Mouse (Mus musculus) CD8-positive naive resting alpha-beta T cell, adult 2 months (primary cell): ENCODE data around the gene Smu1.
A peak's percentile ranks its signal among the peaks of the same experiment; 100 is the strongest.
"Not testable (repeated sequence)": the region's sequence is repeated elsewhere in the genome, so short reads cannot be mapped to it uniquely, and the experiment has no call there.

Source experiments
- DNase-seq, 2 experiments: peaks; one replicate each; pipeline ENCODE4 v3.0.0; 2022; ENCODE audit warnings: low read depth in 2 of 2, low spot score in 2 of 2

Smu1 gene

DNA sequence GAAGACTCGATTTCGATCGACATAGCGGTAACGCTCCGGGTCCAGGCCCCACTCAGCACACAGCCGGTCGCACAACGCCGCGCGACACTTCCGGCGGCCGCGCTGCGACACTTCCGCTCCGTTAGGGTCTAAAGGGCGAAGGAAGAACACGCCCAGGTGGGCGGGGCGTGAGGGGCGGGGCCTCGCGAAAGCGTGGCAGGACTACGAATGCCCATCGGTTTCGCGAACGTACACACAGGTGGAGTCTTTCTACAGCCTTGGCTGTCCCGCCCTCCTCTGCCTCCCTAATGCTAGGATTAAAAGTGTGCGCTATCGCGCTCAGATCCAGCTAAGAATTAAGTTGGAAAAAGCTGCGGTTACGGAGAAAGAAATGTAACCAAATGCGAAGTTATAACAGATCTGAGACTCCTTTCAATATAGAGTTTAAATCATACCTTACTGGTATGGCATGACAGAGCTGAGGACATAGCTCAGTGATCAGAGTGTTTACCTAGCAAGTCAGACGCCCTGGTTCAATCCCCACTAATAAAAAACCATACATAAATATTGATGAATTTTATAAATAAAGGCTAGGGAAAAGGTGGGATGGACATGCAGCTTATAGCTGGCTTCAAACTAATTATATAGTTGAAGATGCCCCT is at the start of gene Smu1:
Gene Smu1, minus strand, starts transcription at position 144 of the 641 bp plus-strand sequence.
- DNase-seq: peak; percentile 94 to 96

DNA sequence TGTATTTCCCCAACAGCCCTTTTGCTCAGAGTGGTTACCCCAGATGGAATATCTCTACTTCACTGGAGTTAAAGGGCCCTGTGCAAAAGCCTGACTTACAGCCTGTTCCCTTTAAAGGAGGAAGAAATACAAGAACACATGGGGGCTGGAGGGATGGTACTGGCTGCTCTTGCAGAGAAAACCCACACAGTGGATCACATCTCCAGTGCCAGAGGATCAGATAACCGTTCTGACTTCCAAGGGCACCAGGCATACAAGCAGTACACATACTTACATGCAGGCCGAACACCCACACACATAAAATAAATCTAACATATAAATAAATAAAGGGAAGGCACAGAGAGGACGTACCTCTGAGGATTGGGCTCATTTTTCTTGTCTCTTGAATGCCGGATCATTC is 49.7 kb upstream of the Smu1 start:
- no peak for DNase-seq

DNA sequence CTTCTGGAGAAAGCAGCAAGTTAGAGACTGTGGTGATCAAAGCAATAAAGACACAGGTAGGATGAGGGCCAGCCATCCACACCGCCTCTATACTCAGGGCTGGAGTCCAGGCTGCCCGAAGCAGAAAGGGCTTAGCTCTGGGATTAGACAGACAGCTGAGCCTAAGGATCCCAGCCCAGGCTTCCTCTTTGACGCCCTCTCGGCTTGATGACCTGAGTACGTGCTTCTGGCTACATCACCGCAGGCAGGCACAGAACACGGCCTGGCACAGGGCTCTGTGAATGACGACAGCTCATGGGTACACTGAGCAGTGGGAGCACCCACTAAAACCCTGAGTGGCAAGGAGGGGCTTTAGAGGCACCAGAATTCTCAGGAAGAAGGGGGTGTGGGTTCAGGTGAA is 47.7 kb upstream of the Smu1 start:
- DNase-seq: no peak

DNA sequence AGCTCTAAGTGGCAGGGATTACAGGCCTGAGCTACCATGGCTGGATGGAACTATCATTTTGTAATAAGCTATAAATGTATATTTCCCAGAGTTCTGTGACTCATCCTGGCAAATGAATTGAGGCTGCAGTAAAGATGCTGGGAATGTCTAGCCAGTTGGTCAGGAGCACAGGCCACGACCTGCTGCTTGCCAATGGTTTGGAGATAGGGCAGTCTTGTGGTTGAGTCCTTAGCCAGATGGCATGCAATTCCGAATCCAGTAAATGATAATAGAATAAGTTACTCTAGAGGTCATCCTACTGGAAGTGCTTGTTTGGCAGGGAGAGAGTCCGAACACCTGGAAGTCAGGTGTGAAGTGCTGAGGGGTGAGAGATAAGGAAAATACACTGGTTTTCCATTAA is 45.1 kb upstream of the Smu1 start:
- no peak for DNase-seq

DNA sequence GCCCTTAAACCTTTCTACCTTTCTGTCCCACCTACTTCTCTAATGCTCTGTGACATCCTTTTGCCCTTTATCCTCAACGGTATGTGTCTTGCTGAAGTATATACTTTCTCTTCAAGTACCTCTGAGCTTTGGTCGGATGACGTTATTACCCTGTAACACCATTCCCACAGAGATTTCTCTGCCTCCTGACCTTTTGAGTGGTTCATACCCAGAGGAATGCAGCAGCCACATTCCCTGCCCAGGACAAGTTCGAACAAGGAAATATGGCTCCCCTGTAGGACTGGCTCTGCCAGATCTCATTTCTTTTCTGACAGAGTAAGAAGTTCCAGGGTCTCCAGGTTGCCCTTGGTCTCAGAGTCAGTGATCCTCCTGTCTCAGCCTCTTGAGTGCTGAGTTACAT is 44.2 kb upstream of the Smu1 start:
- DNase-seq: no peak

DNA sequence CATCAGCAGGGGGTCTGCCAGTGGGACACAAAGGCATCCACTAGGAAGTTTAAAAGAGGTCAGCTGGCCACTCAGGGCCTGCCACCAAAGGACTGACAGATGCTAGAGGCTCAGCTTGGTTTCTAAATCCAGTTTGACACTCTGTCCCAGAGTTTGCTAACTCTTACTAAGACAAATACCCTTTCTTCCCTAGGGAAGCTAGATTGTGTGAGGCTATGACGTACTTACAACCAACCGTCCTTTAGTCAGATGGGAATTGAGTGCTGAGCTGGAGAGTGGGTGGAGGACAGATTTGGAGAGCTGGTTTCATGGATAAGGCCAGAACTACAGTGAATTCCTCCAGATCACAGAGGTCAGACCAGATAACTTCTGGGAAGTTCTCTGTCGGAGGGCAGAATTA is 43.1 kb upstream of the Smu1 start:
- DNase-seq: no peak

DNA sequence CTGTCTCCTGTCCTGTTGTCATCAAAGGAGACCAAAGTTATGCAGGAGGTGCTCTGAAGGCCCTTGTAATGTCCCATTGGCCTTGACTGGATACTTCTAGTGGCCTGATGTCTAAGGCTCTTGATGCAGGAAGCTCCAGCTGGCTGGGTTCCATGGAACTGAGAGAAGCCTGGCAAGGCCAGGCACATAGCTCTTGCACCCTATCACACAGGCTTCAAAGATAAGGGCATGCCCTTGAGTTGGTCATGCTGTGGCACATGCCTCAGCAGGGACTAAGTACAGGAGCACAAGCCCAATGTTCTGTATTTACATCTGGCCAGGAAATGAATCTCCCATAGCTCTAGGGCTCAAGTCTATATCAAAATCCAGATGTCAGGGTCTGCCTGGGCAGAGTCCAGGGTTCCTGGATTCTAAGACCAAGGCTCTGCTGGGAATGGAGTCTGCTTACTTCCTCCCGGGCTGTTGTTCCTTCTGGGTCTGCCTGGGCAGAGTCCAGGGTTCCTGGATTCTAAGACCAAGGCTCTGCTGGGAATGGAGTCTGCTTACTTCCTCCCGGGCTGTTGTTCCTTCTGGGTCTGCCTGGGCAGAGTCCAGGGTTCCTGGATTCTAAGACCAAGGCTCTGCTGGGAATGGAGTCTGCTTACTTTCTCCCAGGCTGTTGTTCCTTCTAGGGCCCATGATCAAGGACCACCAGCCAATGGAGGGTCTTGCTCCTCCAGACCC is 41.3 kb upstream of the Smu1 start:
- DNase-seq: not testable (repeated sequence)

DNA sequence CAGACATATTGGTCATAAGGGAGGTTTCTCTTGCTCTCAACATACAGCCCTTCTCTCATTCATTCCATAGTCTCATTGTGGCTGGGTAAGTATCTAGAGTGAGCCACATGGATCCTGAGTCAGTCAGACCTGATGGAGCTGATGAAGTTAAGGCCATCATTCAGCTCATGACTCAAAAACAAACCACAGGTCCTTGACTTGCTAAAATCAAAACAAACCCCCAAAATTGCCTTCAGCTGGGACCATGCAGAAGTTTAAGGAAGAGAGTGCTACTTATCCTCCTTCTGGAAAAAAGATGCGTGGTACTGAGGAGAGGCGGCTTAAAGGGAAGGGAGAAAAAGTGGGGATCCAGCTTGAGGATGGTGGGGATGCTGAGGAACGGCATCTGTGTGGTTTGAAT is 38.0 kb upstream of the Smu1 start:
- no peak for DNase-seq

DNA sequence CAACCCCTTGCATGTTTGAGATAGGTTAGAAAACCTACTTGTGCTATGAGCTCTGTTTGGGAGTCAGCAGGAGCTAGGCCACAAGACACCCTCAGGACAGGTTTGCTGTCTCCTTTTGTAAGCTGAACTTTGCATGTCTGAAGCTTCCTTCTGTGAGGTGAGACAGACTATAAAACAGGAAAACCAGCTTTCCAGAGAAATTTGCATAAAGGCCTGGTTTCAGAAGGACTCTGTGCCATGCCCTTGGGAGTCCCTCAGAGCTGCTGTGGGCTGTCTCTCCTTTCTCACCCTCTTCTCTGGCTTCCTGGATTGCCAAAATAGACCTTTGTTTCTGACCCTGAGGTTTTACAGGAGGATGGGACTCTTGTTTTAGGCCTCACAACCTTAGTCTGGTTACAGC is 36.6 kb upstream of the Smu1 start:
- DNase-seq: no peak

DNA sequence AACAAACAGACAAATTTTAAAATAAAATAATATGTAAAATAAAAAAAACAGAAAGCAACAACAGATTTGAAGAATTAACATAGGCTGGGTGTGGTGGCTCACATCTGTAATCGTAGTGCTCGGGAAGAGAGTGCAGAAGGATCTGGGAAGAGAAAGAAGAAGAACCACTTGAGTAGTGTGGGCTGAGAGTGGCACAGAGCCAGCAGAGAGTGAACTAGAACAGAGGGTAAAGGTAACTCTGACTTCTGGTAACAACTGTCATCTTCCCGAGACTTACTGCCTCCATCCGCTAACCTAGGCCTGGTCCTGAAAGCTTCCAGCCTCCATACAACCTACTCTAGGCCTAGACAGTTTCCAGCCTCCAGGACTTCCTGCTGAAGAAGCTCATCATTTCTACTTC is 33.5 kb upstream of the Smu1 start:
- DNase-seq: no peak

DNA sequence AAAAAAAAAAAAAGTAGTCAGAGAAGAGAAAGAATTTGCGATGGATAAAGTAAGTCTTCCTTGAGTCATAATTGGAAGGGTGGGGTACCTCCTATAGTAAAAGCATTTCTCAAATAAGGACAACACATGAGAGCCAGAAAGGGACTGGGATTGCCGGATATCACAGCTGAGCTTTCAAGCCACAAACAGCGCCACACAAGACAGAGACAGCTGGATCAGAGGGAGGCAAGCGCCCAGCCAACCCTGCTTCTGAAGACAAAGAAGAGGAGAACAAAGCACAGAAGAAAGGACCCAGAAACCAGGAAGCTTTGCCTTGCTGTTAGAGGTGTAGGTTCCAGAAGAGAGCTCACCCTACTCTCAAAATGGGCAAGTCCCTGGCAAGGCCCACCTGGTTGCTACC is 28.9 kb upstream of the Smu1 start:
- no peak for DNase-seq

DNA sequence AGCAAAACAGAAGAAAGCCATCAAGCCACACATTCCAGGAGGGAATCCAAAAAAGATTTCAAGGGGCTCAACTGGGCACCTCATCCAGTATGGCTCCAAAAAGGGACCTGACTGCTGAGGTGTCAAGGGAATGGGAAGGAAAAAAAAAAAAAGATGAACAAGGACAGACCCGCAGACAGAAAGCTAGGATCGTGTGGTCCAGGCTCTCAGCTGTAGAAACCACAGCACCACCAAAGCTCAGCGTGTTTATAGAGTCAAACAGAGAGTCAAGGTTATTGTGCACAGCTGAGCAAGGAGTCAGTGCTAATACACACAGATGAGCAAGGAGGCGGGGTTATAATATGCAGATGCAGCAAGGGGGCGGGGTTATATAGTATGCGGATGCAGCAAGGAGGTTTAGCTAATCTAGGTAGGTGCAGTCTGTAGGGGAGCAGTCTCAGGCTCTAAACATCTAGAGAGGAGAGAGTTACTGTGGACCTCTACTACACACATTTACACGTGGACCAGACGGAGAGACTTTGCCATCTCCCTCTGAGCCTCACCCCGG is 28.0 kb upstream of the Smu1 start:
- DNase-seq: no peak

DNA sequence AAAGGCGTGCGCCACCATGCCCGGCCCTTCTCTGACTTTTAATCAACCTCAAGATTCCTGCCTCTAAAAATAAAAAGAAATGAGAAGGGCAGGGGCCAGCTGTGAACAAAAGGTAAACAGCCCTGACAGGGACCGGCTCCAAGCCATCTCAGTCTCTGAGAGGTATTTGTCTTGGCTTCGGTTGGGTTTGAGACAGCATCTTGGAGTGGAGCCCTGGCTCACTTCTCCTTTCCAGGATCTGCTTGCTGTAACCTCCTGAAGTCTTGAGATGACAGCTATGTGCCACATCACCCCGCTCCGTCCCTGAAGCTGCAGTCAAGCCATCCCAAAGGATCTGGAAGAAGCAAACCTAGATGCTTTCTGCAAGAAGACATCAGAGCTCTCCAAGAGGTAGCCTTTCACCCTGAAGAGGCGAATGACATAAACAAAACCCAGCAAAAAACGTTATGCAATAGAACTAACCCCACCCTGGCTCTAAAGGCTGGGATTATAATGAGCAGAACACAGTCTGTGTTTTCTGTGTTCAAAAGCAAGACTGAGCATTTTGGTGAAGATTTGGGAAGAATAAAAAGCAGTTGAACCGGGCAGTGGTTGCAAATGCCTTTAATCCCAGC is 26.9 kb upstream of the Smu1 start:
- DNase-seq: no peak

DNA sequence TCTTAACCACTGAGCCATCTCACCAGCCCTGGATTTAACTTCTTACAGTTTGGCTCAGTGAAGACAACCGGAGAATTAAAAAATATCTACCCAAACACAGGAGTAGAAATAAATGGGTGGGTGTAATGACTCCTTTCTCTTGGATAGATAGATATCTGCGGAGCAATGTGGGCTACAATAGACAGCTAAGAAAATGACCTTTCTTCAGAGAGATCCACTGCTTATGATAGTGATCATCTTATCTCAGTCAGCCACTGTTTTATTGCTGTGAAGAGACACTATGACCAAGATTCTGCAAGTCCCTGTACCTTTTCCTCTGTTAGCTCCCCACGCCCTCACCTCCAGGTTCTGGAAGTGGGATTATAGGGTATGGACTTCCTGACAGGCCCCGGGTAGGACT is 25.3 kb upstream of the Smu1 start:
- no peak for DNase-seq

DNA sequence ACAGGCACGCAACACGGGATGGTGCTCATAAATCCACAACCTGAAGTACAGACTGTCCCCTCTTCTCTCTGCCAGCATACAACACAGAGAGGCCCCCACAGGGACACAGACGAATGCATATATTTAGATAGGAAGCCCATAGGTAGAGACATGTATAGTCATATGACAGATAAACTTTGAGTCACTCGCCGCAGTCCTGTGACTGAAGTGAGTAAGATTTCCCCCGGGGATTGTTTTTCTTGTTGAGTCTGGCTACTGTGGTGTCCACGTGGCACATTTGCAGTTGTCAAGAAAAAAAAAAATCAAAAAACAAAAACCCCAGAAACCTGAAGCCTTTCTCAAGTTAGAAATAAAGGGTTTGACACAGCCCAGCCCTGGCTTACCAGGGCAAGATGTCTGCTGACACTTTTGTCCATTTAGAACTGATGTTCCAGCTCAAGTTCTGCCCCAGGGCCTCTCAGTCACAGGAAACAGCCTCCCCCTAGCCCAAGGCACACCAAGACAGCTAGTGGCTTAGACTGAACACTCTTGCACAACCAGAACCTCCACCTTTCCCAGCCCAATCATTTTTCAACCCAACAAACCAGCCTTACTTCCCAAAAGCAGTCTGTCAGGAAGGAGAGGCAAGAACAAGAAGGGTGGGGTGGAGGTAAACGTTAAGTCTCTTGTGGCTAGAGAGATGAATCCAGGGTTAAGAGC is 24.2 kb upstream of the Smu1 start:
- peak; percentile 80 to 82 for DNase-seq

DNA sequence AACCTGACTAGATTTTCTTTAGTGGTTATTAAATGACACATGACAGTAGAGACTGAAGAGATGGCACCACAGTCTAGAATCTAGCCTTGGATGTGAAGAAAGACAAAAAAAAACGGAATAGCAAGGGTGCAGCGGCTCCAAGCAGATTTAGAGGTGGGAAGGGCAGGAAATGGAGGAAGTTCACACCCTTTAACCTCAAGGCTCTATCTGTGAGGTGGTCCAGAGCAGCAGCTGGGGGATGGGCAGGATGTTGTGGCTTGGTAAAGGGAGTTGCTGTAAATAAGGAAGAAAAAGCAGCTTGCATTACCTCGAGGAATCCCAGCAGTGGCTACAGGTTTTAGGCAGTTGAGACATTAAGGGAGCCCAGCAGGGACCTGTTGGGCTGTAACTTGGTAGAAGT is 23.4 kb upstream of the Smu1 start:
- DNase-seq: peak; percentile 74 to 87

DNA sequence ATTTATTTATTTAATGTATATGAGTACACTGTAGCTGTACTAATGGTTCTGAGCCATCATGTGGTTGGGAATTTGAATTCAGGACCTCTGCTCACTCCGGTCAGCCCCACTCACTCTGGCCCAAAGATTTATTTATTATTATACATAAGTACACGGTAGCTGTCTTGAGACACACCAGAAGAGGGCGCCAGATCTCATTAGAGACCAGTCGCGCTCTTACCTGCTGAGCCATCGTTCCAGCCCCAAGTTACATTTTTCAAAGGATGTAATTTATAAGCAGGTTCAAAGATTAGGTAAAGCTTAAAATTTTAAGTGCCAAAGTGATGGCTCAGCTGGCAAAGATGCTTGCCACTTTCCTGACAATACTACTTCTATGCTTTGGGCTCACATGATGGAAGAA is 20.9 kb upstream of the Smu1 start:
- peak in 1 of 2 experiments; percentile 40 for DNase-seq

DNA sequence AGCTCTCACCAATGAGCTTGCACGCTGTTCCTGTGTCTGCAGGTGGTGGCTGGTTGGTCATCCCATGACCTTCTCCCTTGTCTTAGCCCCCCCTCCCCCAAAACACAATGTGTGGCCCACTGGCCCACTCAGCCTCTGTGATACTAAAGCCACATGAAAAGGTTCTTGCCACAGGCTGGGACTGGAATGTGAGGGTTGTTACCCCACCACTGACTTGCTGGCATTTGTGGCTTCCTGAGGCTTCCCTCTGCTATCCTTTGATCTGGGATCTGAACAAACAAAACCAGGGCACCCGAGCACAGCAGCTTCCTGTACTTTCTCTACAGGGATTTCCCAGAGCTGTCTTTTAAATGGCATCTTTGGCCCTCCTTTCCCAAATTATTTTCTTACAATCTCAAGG is 19.4 kb upstream of the Smu1 start:
- DNase-seq: peak; percentile 35 to 43

DNA sequence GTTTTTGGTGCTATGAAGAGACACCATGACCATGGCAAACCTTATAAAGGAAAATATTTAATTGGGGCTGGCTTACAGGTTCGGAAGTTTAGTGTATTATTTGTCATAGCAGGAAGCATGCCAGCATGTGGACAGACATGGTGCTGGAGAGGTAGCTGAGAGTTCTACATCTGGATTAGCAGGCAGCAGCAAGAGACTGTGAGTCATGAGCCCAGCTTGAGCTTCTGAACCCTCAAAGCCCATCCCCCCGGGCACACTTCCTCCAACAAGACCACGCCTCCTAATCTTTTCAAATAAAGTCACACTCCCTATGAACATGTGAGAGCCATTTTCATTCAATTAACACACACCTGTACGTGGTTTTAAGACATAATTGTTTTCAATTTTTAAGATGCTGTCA is 18.7 kb upstream of the Smu1 start:
- DNase-seq: peak; percentile 36 to 54

DNA sequence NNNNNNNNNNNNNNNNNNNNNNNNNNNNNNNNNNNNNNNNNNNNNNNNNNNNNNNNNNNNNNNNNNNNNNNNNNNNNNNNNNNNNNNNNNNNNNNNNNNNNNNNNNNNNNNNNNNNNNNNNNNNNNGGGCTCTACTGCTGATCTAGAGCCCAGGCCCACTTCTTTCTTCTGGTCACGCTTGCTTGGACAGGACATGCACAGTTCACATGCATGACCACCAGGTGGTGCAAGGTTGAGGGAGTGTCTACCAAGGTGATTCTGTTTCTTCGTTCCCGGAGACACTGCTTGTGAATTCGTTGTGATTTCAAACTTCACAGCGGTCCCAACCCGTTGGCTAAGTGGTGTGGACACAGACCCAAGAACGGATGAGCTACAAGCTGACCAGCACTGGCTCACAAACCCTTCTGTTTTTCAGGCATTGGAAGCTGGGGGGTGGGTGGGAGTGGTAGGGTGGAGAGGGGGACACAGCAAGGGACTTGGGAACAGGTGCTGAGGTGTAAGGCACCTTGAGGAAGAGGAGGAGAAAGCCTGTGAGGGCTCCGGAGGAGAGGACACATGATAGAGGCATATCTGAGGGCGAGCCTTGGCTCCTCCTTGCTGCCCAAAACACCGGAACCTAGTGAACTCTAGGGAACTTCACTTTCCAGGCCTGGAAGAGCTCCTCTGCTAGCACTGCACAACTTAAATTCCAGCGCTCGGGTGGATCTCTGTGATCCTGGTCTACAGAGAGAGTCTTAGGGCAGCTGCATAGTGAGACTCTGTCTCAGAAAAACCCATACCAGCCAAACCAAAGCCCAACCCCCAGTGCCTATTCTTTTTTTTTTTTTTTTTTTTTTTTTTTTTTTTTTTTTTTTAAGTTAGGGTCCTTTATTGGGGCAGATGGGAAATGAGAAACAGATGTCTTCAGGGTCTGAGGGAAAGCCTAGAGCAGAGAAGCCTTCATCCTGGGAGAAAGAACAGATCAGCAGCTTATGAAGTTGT is 16.8 kb upstream of the Smu1 start:
- DNase-seq: peak; percentile 68 to 76

DNA sequence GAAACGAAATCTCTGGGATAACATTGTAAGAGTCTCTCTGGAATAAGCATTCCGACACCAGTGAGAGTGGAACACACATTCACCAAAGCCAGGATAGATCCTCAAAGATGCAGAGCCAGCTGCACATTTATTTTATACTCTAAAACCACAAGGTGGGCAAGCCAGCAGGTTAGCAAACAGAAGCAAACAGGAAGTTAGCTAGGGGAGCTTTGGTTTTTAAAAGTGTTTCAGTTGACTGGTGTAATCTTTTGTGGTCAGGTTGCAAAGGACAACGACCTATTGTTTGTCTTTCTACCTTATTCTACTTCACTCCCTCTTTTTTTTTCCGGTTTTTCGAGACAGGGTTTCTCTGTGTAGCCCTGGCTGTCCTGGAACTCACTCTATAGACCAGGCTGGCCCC is 2.2 kb upstream of the Smu1 start:
- no peak for DNase-seq
